ENCODE assay signal across 8 mouse cellular contexts in the genomic region with DNA sequence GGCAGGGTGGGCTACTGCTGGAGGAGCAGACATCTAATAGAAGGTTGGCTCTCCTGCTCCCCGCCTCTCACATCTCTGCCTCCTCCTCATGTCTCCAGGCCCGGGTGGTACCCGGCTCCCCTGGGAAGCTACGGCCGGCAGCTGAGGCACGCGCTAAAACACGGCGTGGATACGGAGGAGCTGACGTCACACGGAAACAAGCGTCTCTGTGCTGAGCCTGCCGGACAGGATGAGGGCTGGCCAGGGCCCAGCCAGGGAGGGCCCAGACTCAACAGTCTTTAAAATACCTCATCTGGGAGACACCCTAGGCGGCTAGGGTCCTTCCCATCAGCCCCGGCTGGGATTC. TPM values are rescaled to one million over a fixed set of nuclear protein-coding genes. Genes with fewer than 3 reads are reported as not detected.
DNase-seq lines count a peak whose midpoint lies in the region; ATAC-seq and TF ChIP-seq lines count a peak whose summit lies in the region.

No protein-coding gene starts in this region.

- no peaks in the 10 kb centered on the region for H3K27me3 ChIP-seq in forebrain, postnatal 0 days (ENCODE audit: insufficient read depth, low read length)

- H3K4me2 ChIP-seq in forebrain, postnatal 0 days (ENCODE audit: low read depth), result peak overlapping the region; percentile 78

- 3% methylated on average over 16 of the region's 16 CpGs for WGBS in forebrain, postnatal 0 days
- WGBS in lung, adult 2 months, result 9% methylated on average over 16 of the region's 16 CpGs

- DNase-seq in R1 (ENCODE audit: low read depth, low spot score), result peak; percentile 48
- peak; percentile 90 for DNase-seq in forebrain, postnatal 0 days
- DNase-seq in heart, postnatal 25 days (ENCODE audit: low spot score), result peak; percentile 50
- peak; percentile 57 for DNase-seq in layer of hippocampus, adult 9-10 months (ENCODE audit: low spot score)
- DNase-seq in lung, adult 2 months, result no peak
- DNase-seq in retina, postnatal 1 day, result peak; percentile 84
- DNase-seq in urinary bladder, postnatal 10 days (ENCODE audit: low spot score), result no peak

- H3K4me3 ChIP-seq in forebrain, postnatal 0 days (ENCODE audit: low read depth, low read length), result peak overlapping the region; percentile 68
- H3K4me3 ChIP-seq in lung, adult 2 months (replicated peaks; ENCODE audit: extremely low read depth, low read depth, low read length), result peak overlapping the region; percentile 0

- no peak; the same call in 1 of the 2 replicates for TF ChIP-seq CTCF in forebrain, postnatal 0 days (IDR thresholded peaks at IDR 0.05; ENCODE audit: low read depth)
- TF ChIP-seq CTCF in lung, adult 2 months (IDR thresholded peaks at IDR 0.05; ENCODE audit: insufficient read depth, low read length), result no peak

- TF ChIP-seq POLR2A in lung, adult 2 months (IDR thresholded peaks at IDR 0.05; ENCODE audit: borderline replicate concordance, extremely low read depth, low read depth, low read length), result no peak

- peaks cover 14% of the 10 kb centered on the region for H3K4me1 ChIP-seq in forebrain, postnatal 0 days (ENCODE audit: insufficient read depth)
- no peaks in the 10 kb centered on the region for H3K4me1 ChIP-seq in lung, adult 2 months (ENCODE audit: control insufficient read depth, insufficient read depth, low read length)

- no peaks in the 10 kb centered on the region for H3K9me3 ChIP-seq in forebrain, postnatal 0 days (ENCODE audit: low read length)

- H3K27ac ChIP-seq in forebrain, postnatal 0 days (ENCODE audit: low read depth, low read length), result peak overlapping the region; percentile 98

- peak overlapping the region; percentile 91 for H3K9ac ChIP-seq in forebrain, postnatal 0 days

- peak; percentile 54; the same call in 1 of the 2 replicates for ATAC-seq in cerebellum, adult (ENCODE audit: insufficient number of reproducible peaks, low FRiP score, low TSS enrichment)
- peak; percentile 89 for ATAC-seq in forebrain, postnatal 0 days

- H3K36me3 ChIP-seq in forebrain, postnatal 0 days (ENCODE audit: insufficient read depth), result no peaks in the 10 kb centered on the region

- intact Hi-C loops in heart, postnatal 25 days (cut with DNase I), result no loop called here

RNA-seq across cellular contexts. Expression of a gene that starts 15.6 kb away (rescaled TPM):
- 92.5 and 108 TPM in 2 replicates for total RNA-seq in forebrain, postnatal 0 days (2014; rRNA removed)
- polyA plus RNA-seq in forebrain, postnatal 0 days (2015; fragmentation: Nextera tagmentation; extraction: Ambion mirVana), result 98.9 and 103 TPM in 2 replicates
- 1 to 10 TPM; 1.7 to 2.3 TPM for total RNA-seq in heart, postnatal 25 days (2021)
- 33.1 and 38.1 TPM in 2 replicates for polyA plus RNA-seq in lung, adult 2 months (2012; rRNA removed)

RNA-seq across cellular contexts. Expression of a gene that starts 52.3 kb away (rescaled TPM):
- 6.1 and 7.1 TPM in 2 replicates for total RNA-seq in forebrain, postnatal 0 days (2014; rRNA removed)
- 3.8 and 5.1 TPM in 2 replicates for polyA plus RNA-seq in forebrain, postnatal 0 days (2015; fragmentation: Nextera tagmentation; extraction: Ambion mirVana)
- not detected for total RNA-seq in heart, postnatal 25 days (2021)
- polyA plus RNA-seq in lung, adult 2 months (2012; rRNA removed), result 0.52 and 1.4 TPM in 2 replicates

Comparison
In these comparisons a context has a peak if more than half of its experiments do, and no peak if none do; other contexts are left out.
1. DNase-seq: peak in R1 (single experiment), forebrain, postnatal 0 days (single experiment), heart, postnatal 25 days (single experiment), layer of hippocampus, adult 9-10 months (single experiment) and retina, postnatal 1 day (single experiment); none in lung, adult 2 months (single experiment) and urinary bladder, postnatal 10 days (single experiment).
2. RNA of a gene that starts 15.6 kb away (total RNA-seq): 92.5 to 108 TPM in forebrain, postnatal 0 days; 1.7 to 2.3 TPM in heart, postnatal 25 days; every median in the first group is over 10 times any median in the second.